Mouse (Mus musculus) macrophage (primary cell): Measurements from ENCODE around the gene Syvn1. TPM values are rescaled to one million over a fixed set of nuclear protein-coding genes. Genes with fewer than 3 reads are reported as not detected.

Source experiments
- H3K27ac ChIP-seq: fragments of 350-480 bp; formaldehyde crosslinking; 2 replicates; pipeline ENCODE4 v1.9.0; 2021
- H3K36me3 ChIP-seq: fragments of 350-480 bp; formaldehyde crosslinking; 2 replicates; pipeline ENCODE4 v1.9.0; 2021; ENCODE audit errors: inconsistent target
- H3K4me3 ChIP-seq: fragments of 350-480 bp; formaldehyde crosslinking; 2 replicates; pipeline ENCODE4 v1.9.0; 2021; ENCODE audit errors: inconsistent target
- H3K79me2 ChIP-seq: fragments of 350-480 bp; formaldehyde crosslinking; 2 replicates; pipeline ENCODE4 v1.9.0; 2021; ENCODE audit errors: inconsistent target
- WGBS: methylation state at CpG from one replicate; pipeline ENCODE4 v1.1.7; 2026; ENCODE audit warnings: inconsistent platforms; ENCODE audit not compliant: missing documents; 5-methylcytosine and 5-hydroxymethylcytosine counted together
- polyA plus RNA-seq: library from polyadenylated mRNA; stranded (reverse); fragments of 250-400 nt; gene quantifications from 3 replicates; pipeline ENCODE4 v1.2.4, GENCODE M21; 2018; ENCODE audit warnings: inconsistent platforms
- total RNA-seq, 78 experiments: library from RNA; depleted of rRNA; stranded (reverse); fragments of 250-400 nt; gene quantifications; 1 replicate in 9 of 78; 2 replicates in 24 of 78; 3 replicates in 43 of 78; 4 replicates in 2 of 78; pipeline ENCODE4 v1.2.4; 2018; ENCODE audit warnings: inconsistent platforms in 56 of 78

The Syvn1 gene
- 10 to 100 TPM; 30.3 to 74.8 (median 48.9) TPM for total RNA-seq (2018; cell fraction: chromatin; rRNA removed)
- total RNA-seq (2018; cell fraction: cytosol; rRNA removed) = 10 to 100 TPM; 29.0 to 60.1 (median 45.8) TPM
- 100 to 1,000 TPM in 4 of 26 experiments, 10 to 100 TPM in 22; 58.1 to 111 (median 77.9) TPM for total RNA-seq (2018; cell fraction: nucleus; rRNA removed)
- polyA plus RNA-seq = 32.9 to 40.2 TPM (median 33.2 TPM) in 3 replicates

GRCm38 (mm10) chr19:6046294-6047153 lies at the start of gene Syvn1:
Syvn1 (plus strand) TSS chr19:6046576.
- H3K79me2 ChIP-seq = peaks cover 56% of the 10 kb centered on the region
- H3K27ac ChIP-seq = peak within 1 kb of the TSS; percentile 93
- H3K4me3 ChIP-seq = peak within 1 kb of the TSS; percentile 91
- H3K36me3 ChIP-seq = peaks cover 32% of the 10 kb centered on the region
- under 1% methylated on average over 59 of the region's 65 CpGs for WGBS

GRCm38 (mm10) chr19:5998180-5998579 lies 48.2 kb upstream of the Syvn1 start:
- Histone ChIP-seq H3K79me2 (no peaks in the 10 kb centered on the region), H3K4me3 (no peak overlapping the region), H3K27ac (no peak overlapping the region), H3K36me3 (peaks cover 59% of the 10 kb centered on the region)
- 96% methylated on average over 3 of the region's 3 CpGs for WGBS

- H3K79me2 ChIP-seq = no peaks in the 10 kb centered on the region
- H3K4me3 ChIP-seq = no peak overlapping the region
- H3K27ac ChIP-seq = no peak overlapping the region
- WGBS = 87% methylated on average over 5 of the region's 5 CpGs
- H3K36me3 ChIP-seq = peaks cover 41% of the 10 kb centered on the region
Observed at GRCm38 (mm10) chr19:5999969-6000368, 46.4 kb upstream of the Syvn1 start.

- no peak overlapping the region for H3K27ac ChIP-seq
- no peak overlapping the region for H3K4me3 ChIP-seq
- H3K79me2 ChIP-seq = no peaks in the 10 kb centered on the region
- WGBS = 91% methylated on average over 11 of the region's 11 CpGs
- H3K36me3 ChIP-seq = peaks cover 53% of the 10 kb centered on the region
Observed at GRCm38 (mm10) chr19:6005541-6005940, 40.8 kb upstream of the Syvn1 start.

- 94% methylated on average over 13 of the region's 13 CpGs for WGBS
- Histone ChIP-seq H3K4me3 (no peak overlapping the region), H3K36me3 (peaks cover 54% of the 10 kb centered on the region), H3K79me2 (no peaks in the 10 kb centered on the region), H3K27ac (no peak overlapping the region)
Observed at GRCm38 (mm10) chr19:6007013-6007412, 39.4 kb upstream of the Syvn1 start.

DNA sequence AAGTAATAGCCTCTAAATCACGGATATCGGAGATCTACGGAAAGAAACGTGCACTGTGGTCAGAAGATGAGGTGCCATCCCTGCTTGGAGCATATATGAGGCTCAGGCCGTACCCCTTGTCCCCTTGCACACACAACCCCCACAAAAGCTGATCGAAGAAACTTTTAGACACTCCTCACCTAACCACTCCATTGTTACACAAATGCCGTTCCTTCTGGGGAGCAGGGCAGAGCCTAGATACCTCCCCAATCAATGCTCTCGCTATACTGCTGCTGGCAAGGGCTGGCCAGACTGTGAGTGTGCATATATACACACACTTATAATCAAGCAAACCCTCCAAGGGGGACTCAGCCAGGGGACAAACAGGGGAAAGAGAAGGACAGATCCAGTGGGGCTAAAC lies 37.2 kb upstream of the Syvn1 start:
- H3K36me3 ChIP-seq = peaks cover 60% of the 10 kb centered on the region
- no peak overlapping the region for H3K27ac ChIP-seq
- 97% methylated on average over 8 of the region's 8 CpGs for WGBS
- H3K79me2 ChIP-seq = peaks cover 7% of the 10 kb centered on the region; the same call in 1 of the 2 replicates
- H3K4me3 ChIP-seq = no peak overlapping the region

- Histone ChIP-seq H3K4me3 (no peak overlapping the region), H3K36me3 (peaks cover 37% of the 10 kb centered on the region), H3K79me2 (peaks cover 15% of the 10 kb centered on the region; the same call in 1 of the 2 replicates), H3K27ac (no peak overlapping the region)
- 90% methylated on average over 9 of the region's 10 CpGs for WGBS
Observed at GRCm38 (mm10) chr19:6013691-6014090, 32.7 kb upstream of the Syvn1 start.

GRCm38 (mm10) chr19:6014991-6015510 lies 31.3 kb upstream of the Syvn1 start:
- peaks cover 25% of the 10 kb centered on the region for H3K36me3 ChIP-seq
- peaks cover 15% of the 10 kb centered on the region; the same call in 1 of the 2 replicates for H3K79me2 ChIP-seq
- peak overlapping the region; percentile 83 for H3K4me3 ChIP-seq
- WGBS = 3% methylated on average over 15 of the region's 18 CpGs
- H3K27ac ChIP-seq = peak overlapping the region; percentile 49

DNA sequence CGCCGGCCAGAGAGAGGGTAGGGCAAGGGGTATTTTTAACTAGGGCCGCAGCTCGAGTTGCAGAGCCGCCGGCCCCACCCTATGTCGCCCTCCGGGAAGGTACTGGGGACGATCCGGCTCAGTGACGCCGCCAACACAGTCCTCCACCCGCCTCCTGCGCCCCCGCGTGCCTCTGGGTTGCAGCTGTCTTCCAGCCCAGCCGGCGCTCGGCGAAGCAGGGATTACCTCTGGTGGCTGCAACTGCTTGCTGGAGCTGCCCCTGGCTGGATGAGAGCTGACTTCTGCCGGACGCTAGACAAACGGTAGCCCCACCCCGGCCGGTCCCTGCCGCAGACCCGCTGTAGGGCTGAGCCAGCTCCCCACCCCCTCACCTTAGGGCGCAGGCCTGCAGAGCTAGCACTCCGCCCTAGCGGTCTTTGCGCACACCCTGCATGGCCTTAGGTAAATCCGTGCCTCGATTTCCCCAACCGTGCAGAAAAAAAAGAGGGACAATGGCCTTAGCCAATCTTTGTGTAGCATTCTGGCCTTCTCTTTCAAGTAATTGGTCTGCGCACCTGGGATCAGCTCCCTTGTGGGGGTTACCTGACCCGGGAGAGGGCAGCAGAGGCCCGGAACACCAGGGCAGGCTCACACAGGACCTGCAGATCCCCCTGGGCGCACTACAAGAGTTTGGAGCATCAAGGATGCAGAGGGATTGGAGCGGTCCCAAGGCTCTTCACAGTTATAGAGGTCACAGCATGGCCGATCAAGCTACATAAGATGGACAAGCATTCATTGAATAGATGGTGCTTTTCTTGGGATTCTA lies 30.7 kb upstream of the Syvn1 start, which contains the start of gene Capn1:
Gene Capn1, minus strand, starts transcription at position 387 of the 805 bp plus-strand sequence.
- WGBS = 10% methylated on average over 40 of the region's 40 CpGs
- Histone ChIP-seq H3K79me2 (peaks cover 15% of the 10 kb centered on the region; the same call in 1 of the 2 replicates), H3K36me3 (peaks cover 19% of the 10 kb centered on the region), H3K27ac (peak within 1 kb of the TSS; percentile 49), H3K4me3 (peak within 1 kb of the TSS; percentile 83)

GRCm38 (mm10) chr19:6016532-6016931 lies 29.8 kb upstream of the Syvn1 start:
- WGBS = 88% methylated on average over 7 of the region's 7 CpGs
- Histone ChIP-seq H3K36me3 (peaks cover 11% of the 10 kb centered on the region; the same call in 1 of the 2 replicates), H3K27ac (no peak overlapping the region), H3K4me3 (no peak overlapping the region), H3K79me2 (peaks cover 15% of the 10 kb centered on the region; the same call in 1 of the 2 replicates)

- H3K36me3 ChIP-seq = no peaks in the 10 kb centered on the region; the same call in 1 of the 2 replicates
- no peak overlapping the region for H3K4me3 ChIP-seq
- no peak overlapping the region for H3K27ac ChIP-seq
- H3K79me2 ChIP-seq = peaks cover 15% of the 10 kb centered on the region; the same call in 1 of the 2 replicates
- 27% methylated on average over 15 of the region's 15 CpGs for WGBS
Observed at GRCm38 (mm10) chr19:6018142-6019089, 28.0 kb upstream of the Syvn1 start.

- no peak overlapping the region for H3K27ac ChIP-seq
- H3K4me3 ChIP-seq = no peak overlapping the region
- H3K79me2 ChIP-seq = no peaks in the 10 kb centered on the region
- H3K36me3 ChIP-seq = no peaks in the 10 kb centered on the region
- 77% methylated on average over 3 of the region's 3 CpGs for WGBS
Observed at GRCm38 (mm10) chr19:6020276-6020675, 26.1 kb upstream of the Syvn1 start.

- H3K27ac ChIP-seq = no peak overlapping the region
- WGBS = 95% methylated on average over 8 of the region's 8 CpGs
- no peaks in the 10 kb centered on the region for H3K36me3 ChIP-seq
Observed at GRCm38 (mm10) chr19:6023059-6023458, 23.3 kb upstream of the Syvn1 start.

More at GRCm38 (mm10) chr19:6023059-6023458, 23.3 kb upstream of the Syvn1 start:
- Histone ChIP-seq H3K79me2 (no peaks in the 10 kb centered on the region), H3K4me3 (no peak overlapping the region)
